Mouse (Mus musculus) left cerebral cortex, postnatal 36 days (tissue): Measurements from ENCODE around the gene Smoc2. TPM values are rescaled to one million over a fixed set of nuclear protein-coding genes. Genes with fewer than 3 reads are reported as not detected.

ENCODE experiments used
- DNase-seq, 2 experiments: peaks; one replicate each; pipeline ENCODE4 v3.0.0; 2021 to 2022; ENCODE audit warnings: low spot score in 2 of 2, mixed read lengths in 1 of 2
- intact Hi-C: fragments of 180-260 bp; cut with DNase I; formaldehyde crosslinking; loops from one replicate; pipeline ENCODE4 v1.15.1; 2025
- total RNA-seq, 2 experiments: library from RNA; stranded (reverse); gene quantifications; 2 replicates each; pipeline ENCODE4 v1.2.3; 2021

Gene Smoc2
- total RNA-seq, 2 experiments from 2014 or later, result 10.5 to 15.1 TPM

DNA sequence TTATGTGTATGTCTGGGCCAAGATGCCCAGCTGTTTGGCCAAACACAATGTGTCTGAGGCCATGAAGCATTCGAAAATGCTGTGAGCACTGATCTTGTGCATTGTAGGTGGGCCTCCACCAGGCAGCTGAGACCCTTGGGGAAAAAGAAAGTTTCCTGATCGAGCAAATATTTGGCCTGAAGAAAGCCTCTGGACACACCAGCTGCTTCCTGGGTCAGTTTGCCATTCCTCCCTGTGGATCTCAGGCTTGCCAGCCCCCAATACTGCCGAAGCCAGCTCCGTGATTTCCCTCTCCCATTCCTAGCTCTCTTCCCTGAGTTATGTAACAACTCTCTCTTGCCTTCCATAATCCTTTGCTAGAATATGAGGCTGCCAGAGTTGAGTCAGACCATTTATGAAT lies 11.3 kb upstream of the Smoc2 start:
- DNase-seq, result no peak
- intact Hi-C loops, result no loop called here

DNA sequence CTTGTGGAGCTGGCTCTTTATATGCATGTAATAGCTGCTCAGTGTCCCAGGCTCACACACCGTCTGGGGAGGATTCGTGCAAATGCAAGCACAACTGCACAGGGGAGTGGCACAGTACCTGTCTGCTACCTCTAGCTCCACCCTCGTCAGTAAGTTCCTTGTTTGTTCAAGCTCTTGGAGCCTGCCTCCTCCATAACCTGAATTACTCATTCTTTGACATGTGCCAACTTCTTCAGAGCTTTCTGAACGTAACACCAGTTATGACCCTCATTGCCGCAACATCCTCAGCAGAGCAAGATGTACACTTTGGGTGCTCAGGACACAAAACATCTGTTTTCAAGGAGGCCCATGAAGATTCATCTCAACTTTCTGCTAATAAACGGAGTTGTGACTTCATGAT lies 5.9 kb upstream of the Smoc2 start:
- no peak for DNase-seq
- intact Hi-C loops, result no loop called here

DNA sequence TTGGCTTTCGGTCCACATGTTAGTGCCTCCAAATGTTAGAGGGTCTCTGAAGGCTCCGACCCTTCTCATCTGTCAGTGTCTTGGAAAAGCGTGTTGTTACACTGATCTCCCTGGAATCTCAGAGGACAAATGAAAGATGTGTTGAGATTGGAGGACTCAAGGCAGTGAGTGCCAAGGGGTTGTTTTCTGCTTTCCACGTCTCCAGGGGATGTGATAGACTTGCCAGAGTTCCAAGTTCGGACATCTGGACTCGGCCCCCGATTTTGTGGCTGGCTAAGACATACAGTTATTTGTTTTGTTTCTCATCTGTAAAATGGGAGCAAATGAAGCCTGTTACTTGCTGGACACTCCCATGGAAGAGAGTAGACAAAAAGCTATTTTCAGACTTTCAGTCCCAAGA lies 2.0 kb upstream of the Smoc2 start:
- no peak for DNase-seq
- intact Hi-C loops, result no loop called here

GRCm38 (mm10) chr17:14279966-14280300 lies 627 bp downstream of the Smoc2 start:
- DNase-seq, result no peak
- intact Hi-C loops, result loop anchor here (10.0 kb wide), 1 partner anchor 625 kb away; no protein-coding TSS in a partner anchor

- DNase-seq, result no peak
Measured at GRCm38 (mm10) chr17:14280425-14280833, 1.1 kb downstream of the Smoc2 start.

DNA sequence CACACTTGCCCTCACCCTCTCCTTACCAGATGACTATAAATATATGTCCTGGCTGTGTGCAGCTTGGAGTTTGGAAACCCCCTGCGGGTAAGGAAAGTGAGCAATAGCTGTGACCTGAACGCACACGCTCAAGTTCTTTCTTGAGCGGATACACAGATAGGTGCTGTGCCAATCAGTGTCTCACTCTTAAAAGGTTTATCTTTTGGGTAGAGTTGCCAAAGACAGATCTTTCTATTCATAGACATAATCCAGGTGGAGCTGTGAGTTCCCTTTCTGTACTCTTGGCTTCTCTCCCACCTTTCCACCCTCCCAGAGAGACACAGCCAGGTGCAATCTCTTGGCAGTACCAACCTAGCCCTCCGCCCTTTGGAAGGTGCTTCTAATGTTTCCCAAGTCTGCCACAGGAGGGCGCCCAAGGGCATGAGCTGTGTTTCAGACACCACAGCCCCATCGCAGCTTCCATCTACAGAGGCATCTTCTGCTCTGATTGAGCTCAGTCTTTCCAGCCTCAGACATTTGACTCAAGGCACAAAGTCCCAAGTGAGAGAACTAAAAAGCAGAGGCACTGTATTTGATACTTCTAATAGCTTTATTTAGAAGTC lies 8.8 kb downstream of the Smoc2 start:
- intact Hi-C loops, result loop anchor here (1.0 to 10.0 kb wide), 3 partner anchors 51 to 617 kb away; no protein-coding TSS in a partner anchor
- peak; percentile 78 to 79 for DNase-seq

More at GRCm38 (mm10) chr17:14280425-14280833, 1.1 kb downstream of the Smoc2 start:
- intact Hi-C loops, result loop anchor here (10.0 kb wide), 1 partner anchor 624 kb away; no protein-coding TSS in a partner anchor

- intact Hi-C loops, result no loop called here
- no peak for DNase-seq
Measured at GRCm38 (mm10) chr17:14293617-14294016, 14.3 kb downstream of the Smoc2 start.

- DNase-seq, result no peak
- intact Hi-C loops, result no loop called here
Measured at GRCm38 (mm10) chr17:14295146-14295545, 15.8 kb downstream of the Smoc2 start.

DNA sequence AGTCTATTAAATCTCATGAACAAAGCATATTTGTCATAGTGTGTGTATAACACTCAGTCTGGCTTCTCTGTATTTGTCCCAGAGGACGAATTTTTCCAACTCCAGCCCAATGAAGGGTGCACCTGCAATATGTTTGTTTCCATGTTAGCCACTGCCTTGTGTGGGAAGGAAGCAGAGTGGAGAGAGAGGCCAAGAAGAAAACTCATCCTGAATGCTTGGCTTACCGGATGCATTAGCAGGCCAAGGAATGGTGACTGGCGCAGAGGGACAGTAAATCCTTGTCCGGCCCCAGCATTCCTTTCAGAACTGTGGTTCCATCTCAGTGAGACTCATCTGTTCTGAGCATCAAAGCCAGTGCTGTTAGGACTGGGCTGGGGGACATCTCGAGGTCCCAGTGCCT lies 21.1 kb downstream of the Smoc2 start:
- intact Hi-C loops, result no loop called here
- DNase-seq, result no peak

GRCm38 (mm10) chr17:14301491-14302344 lies 22.4 kb downstream of the Smoc2 start:
- intact Hi-C loops, result no loop called here
- no peak for DNase-seq

GRCm38 (mm10) chr17:14302356-14302755 lies 23.1 kb downstream of the Smoc2 start:
- intact Hi-C loops, result no loop called here
- DNase-seq, result no peak

DNA sequence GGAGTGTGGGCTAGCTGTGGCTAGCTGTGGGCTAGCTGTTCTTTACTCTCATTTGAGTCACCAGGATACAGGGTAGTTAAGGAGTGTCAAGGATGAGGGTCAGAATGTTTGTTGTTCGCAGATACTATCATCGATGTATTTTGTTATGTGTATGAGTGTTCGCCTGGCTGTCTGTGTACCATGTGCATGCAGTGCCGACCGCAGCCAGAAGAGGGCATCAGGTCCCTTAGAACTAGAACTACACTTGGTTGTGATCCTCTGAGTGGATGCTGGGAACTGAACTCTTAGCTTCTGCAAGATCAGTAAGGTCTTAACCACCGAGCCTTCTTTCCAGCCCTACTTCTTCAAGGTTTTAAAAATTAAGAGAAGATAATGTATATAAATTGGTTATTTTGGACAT lies 24.4 kb downstream of the Smoc2 start:
- intact Hi-C loops, result no loop called here
- no peak for DNase-seq

- no peak for DNase-seq
- intact Hi-C loops, result no loop called here
Measured at GRCm38 (mm10) chr17:14309884-14310283, 30.6 kb downstream of the Smoc2 start.

DNA sequence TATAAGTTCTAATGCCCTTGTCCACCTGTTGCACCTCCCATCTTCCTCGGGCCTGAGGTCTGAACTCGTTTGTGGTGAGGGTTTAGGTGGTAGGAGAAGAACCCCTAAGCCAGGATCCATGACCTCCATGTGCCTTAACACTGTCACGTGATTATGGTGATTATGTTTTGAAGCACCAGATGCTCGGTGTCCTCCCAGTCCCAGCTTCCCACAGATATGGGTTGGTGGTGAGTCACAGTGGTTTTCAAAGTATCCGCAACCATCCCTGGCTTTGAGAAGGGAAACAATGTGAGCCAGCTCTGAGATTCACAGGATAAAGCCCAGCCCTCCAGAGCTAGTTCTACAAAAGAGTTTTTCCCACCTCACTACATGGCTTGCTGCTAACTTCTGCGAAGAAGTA lies 33.1 kb downstream of the Smoc2 start:
- peak; percentile 18 to 27 for DNase-seq
- intact Hi-C loops, result no loop called here

DNA sequence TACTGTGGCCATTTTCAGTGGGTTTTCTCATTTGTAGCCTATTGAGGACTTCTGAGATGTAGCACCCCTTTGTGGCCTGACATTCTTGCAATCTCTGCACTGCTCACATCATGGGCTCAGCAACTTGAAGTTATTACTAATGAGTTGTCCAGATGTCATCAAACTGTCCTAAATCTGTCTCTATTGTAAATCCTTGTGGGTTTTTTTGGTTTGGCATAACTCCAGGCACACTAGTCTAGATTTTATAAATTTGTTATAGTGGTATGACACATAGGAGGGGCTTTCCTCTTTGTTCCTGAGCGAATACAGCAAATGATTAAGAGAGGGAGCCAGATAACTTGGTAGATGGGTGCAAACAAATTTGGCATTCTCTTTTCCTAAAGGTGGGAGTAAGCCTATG lies 35.0 kb downstream of the Smoc2 start:
- no peak for DNase-seq
- intact Hi-C loops, result no loop called here

GRCm38 (mm10) chr17:14316536-14316935 lies 37.2 kb downstream of the Smoc2 start:
- DNase-seq, result no peak
- intact Hi-C loops, result no loop called here

DNA sequence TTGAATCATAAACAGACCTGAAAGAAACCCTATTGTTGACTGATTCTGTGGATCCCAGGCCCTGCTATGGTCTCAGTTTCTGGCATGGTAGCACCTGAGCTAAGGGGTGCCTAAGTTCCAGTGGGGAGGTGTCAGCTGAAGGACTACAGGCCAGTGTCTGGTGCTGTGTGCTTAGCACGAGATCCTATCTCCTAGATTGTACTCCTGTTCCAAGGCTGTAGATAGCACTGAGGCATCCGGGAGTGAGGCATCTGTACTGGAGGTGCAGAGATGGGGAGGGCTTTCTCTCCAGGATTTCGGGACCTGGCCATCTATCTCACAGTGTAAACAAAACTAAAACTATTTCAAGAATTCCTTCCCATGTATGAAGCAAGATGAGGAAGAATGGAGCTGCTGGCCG lies 38.1 kb downstream of the Smoc2 start:
- intact Hi-C loops, result no loop called here
- no peak for DNase-seq

GRCm38 (mm10) chr17:14326156-14326555 lies 46.9 kb downstream of the Smoc2 start:
- no peak for DNase-seq
- intact Hi-C loops, result no loop called here

DNA sequence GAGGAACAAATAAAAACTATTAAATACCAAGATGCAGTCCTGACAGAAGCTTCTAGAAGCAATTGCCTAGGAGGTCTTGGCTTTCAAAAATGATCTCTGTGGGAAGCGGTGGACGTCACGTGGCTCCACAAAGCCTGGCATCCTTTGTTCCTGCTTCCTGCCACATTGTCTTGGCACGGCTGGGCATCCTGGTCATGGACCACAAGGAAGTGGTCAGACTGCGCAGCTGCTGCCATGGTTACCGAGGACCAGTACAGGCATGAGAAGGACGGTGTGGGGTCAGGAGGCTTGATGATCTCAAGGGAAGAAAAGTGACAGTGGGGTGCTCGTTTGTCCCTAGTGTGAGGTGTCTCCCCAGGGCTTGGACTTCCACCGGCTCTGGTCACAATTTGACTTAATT lies 48.7 kb downstream of the Smoc2 start:
- intact Hi-C loops, result no loop called here
- DNase-seq, result no peak

DNA sequence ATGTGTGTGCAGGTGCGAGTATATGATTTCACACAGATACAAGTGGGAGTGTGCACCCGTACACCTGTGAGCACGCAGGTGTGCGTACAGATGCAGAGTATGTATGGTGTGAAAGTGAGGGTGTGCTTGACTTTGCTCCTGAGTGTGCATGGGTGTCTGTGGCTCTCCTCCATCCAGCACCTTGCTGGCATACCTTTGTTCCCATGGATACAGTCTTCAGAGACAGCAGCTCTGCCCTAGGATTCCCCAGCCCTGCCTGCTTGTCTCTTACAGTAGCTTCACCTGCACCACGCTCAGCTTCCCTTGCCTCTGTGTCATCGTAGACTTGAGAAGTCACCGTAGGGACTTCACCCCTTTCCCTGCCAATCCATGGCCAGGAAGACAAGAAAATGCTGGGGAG lies 51.2 kb downstream of the Smoc2 start:
- no peak for DNase-seq

GRCm38 (mm10) chr17:14339932-14340557 lies 60.7 kb downstream of the Smoc2 start:
- DNase-seq, result no peak
- intact Hi-C loops, result no loop called here

More for the DNA sequence above, 51.2 kb downstream of the Smoc2 start:
- intact Hi-C loops, result loop anchor here (5.0 kb wide), 1 partner anchor 792 kb away; no protein-coding TSS in a partner anchor
